Mouse (Mus musculus): ENCODE measurements at regions not wholly inside any gene's neighbourhood (a gene's known extent, or its start where the extent isn't known, plus 50 kb on each side); places are given as distances from the start of the nearest gene placed in this dataset. TPM values are rescaled to one million over a fixed set of nuclear protein-coding genes. Genes with fewer than 3 reads are reported as not detected.

GRCm38 (mm10) chr3:4336441-4336840, 1414.2 kb upstream of the Gm8797 start:
- WGBS, result 80% methylated on average over 4 of the region's 4 CpGs
- no peaks in the 10 kb centered on the region for H3K27me3 ChIP-seq (ENCODE audit: insufficient read depth, low read length)
- no peak overlapping the region for H3K4me3 ChIP-seq (replicated peaks; ENCODE audit: low read depth, low read length)
- no peaks in the 10 kb centered on the region for H3K9me3 ChIP-seq (replicated peaks; ENCODE audit: low read length)
- no peak overlapping the region for H3K9ac ChIP-seq (ENCODE audit: low read depth, low read length)
- no peak overlapping the region for H3K27ac ChIP-seq
- no peaks in the 10 kb centered on the region for H3K36me3 ChIP-seq (ENCODE audit: insufficient read depth, low read length)
- ATAC-seq (replicated peaks; ENCODE audit: low FRiP score, low read depth) (no peak), DNase-seq (ENCODE audit: low spot score) (no peak)
- no peaks in the 10 kb centered on the region for H3K4me1 ChIP-seq (replicated peaks; ENCODE audit: insufficient read depth, low read length)
- no peak overlapping the region for H3K4me2 ChIP-seq (ENCODE audit: low read length)
- no peak for TF ChIP-seq CTCF (IDR thresholded peaks at IDR 0.05; ENCODE audit: low read depth)

GRCm38 (mm10) chr3:4339153-4339552, 1411.5 kb upstream of the Gm8797 start:
- Histone ChIP-seq H3K9ac (ENCODE audit: low read depth, low read length) (no peak overlapping the region), H3K27ac (no peak overlapping the region), H3K4me3 (replicated peaks; ENCODE audit: low read depth, low read length) (no peak overlapping the region), H3K4me1 (replicated peaks; ENCODE audit: insufficient read depth, low read length) (no peaks in the 10 kb centered on the region), H3K27me3 (ENCODE audit: insufficient read depth, low read length) (no peaks in the 10 kb centered on the region), H3K4me2 (ENCODE audit: low read length) (no peak overlapping the region), H3K36me3 (ENCODE audit: insufficient read depth, low read length) (no peaks in the 10 kb centered on the region), H3K9me3 (replicated peaks; ENCODE audit: low read length) (no peaks in the 10 kb centered on the region)
- 100% methylated on average over 1 of the region's 1 CpGs for WGBS
- TF ChIP-seq CTCF (IDR thresholded peaks at IDR 0.05; ENCODE audit: low read depth), result peak; percentile 40
- ATAC-seq (replicated peaks; ENCODE audit: low FRiP score, low read depth) (0 out of 2 replicates have a peak, but pooled peaks have one; percentile 54), DNase-seq (ENCODE audit: low spot score) (no peak)

Small RNAs in the stretch of these regions (microRNA-seq; reads per million reads assigned to microRNA genes)
- gene Gm23976, result not detected
